Mouse (Mus musculus): Measurements from ENCODE around the gene Eqtn. TPM values are rescaled to one million over a fixed set of nuclear protein-coding genes. Genes with fewer than 3 reads are reported as not detected.

Gene Eqtn
- polyA plus RNA-seq (2012; rRNA removed), result not detected in 2 replicates

DNA sequence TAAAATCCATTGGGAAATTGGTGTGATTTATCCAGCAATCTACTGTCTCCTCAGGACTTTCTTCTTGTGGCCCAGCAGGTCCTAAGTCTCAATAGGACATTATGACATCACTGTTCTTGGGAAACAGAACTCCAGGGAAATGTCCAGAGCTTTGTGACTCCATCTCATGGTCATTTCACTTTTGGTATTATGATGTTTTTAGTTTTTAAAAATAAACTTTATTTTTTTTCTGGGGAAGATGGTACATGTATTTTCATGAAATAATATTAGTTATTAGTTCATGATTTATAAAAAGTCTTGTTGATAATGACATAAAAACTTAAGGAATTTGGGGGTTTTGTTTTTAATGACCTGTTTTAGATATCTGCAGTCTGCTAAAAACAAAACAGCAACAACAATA, at the start of gene Eqtn:
TSS of gene Eqtn (minus strand) at position 101 of the 400 bp plus-strand sequence.

Other genes with a start within 250 kb of the Eqtn start
- 6.2 and 10.0 TPM in 2 replicates for gene Tek, start 189.6 kb downstream of the Eqtn start, polyA plus RNA-seq (2012; rRNA removed)
- 3.2 and 5.1 TPM in 2 replicates for gene Mysm1, start 50.3 kb upstream of the Eqtn start, polyA plus RNA-seq (2012; rRNA removed)
- 126 and 172 TPM in 2 replicates for gene Jun, start 123.4 kb upstream of the Eqtn start, polyA plus RNA-seq (2012; rRNA removed)

Measured in ovary, adult 2 months (tissue).